Comparison of ENCODE assay signal across 8 mouse cellular contexts in the genomic region with DNA sequence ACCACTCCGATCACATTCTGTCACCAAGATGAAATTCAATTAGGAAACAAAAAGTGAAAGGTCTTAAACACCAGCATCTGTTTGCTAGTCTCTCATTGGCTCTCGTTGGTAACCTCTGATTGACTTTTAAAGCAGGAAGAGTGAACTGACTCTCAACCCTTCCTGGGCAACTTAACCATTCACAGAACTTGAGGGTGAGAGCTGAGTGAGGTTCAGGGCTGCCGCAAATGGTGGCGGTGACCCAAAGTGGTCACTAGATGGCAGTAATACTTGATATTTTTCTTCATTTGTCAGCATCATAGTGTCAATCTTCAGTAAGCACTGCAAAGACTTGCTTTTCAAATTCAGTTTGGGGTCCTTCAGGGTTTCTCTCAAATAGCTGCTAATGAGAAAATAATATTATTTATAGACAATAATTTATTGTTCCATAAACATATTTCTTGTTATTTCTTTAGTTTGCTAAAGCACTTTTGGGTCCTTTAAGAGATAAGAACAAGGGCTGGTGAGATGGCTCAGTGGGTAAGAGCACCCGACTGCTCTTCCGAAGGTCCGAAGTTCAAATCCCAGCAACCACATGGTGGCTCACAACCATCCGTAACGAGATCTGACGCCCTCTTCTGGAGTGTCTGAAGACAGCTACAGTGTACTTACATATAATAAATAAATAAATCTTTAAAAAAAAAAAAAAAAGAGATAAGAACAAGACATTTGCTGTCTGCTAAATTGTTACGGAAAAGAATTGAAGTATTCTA.
DNase-seq lines count a peak whose midpoint lies in the region; ATAC-seq and TF ChIP-seq lines count a peak whose summit lies in the region.
"Not testable (repeated sequence)": the region's sequence is repeated elsewhere in the genome, so short reads cannot be mapped to it uniquely, and the experiment has no call there.

No protein-coding gene starts in this region.

- H3K27ac ChIP-seq in gastrocnemius, adult 2 months; hindbrain, embryonic 15.5 days (replicated peaks); lung, embryonic 15.5 days: not testable (repeated sequence)

- not testable (repeated sequence) for H3K9ac ChIP-seq in hindbrain, embryonic 15.5 days; lung, embryonic 15.5 days

- TF ChIP-seq CTCF in G1E (IDR thresholded peaks at IDR 0.05; ENCODE audit: low read depth, low read length): not testable (repeated sequence)
- peak; percentile 47 for TF ChIP-seq CTCF in gastrocnemius, adult 2 months (IDR thresholded peaks at IDR 0.05)

- H3K36me3 ChIP-seq in G1E (replicated peaks); hindbrain, embryonic 15.5 days; lung, embryonic 15.5 days: not testable (repeated sequence)

- DNase-seq in G1E (ENCODE audit: low spot score); gastrocnemius, adult 2 months: not testable (repeated sequence)
- DNase-seq in cerebellum, postnatal 14 days: peak; percentile 33 to 38
- DNase-seq in kidney, postnatal 4 days: peak; percentile 43 to 45
- DNase-seq in natural killer cell, adult 2 months (ENCODE audit: low spot score in 2 of 2): peak; percentile 22
- peak; percentile 49 for DNase-seq in thymus, postnatal 0 days (ENCODE audit: low spot score)

- intact Hi-C loops in gastrocnemius, adult 2 months (cut with DNase I): loop anchor here (5.0 to 10.0 kb wide), 2 partner anchors 371 to 398 kb away; a partner anchor contains a TSS

- not testable (repeated sequence) for H3K9me3 ChIP-seq in G1E (replicated peaks); hindbrain, embryonic 15.5 days; lung, embryonic 15.5 days

- not testable (repeated sequence) for H3K4me2 ChIP-seq in hindbrain, embryonic 15.5 days; lung, embryonic 15.5 days

- H3K27me3 ChIP-seq in G1E (ENCODE audit: insufficient read depth, low read length); hindbrain, embryonic 15.5 days; lung, embryonic 15.5 days: not testable (repeated sequence)

- 49% methylated on average over 10 of the region's 11 CpGs for WGBS in hindbrain, embryonic 15.5 days
- 39% methylated on average over 9 of the region's 11 CpGs for WGBS in lung, embryonic 15.5 days

- ATAC-seq in G1E (ENCODE audit: extremely low read depth, insufficient number of reproducible peaks, low FRiP score, poor library complexity, severe bottlenecking): peak; percentile 71; the same call in 1 of the 2 replicates
- peak; percentile 60; the same call in 1 of the 2 replicates for ATAC-seq in hindbrain, embryonic 15.5 days (ENCODE audit: low FRiP score, low read depth)
- ATAC-seq in lung, embryonic 15.5 days (ENCODE audit: borderline replicate concordance, extremely low read depth, low FRiP score, low TSS enrichment): 0 out of 2 replicates have a peak, but pooled peaks have one; percentile 49

- not testable (repeated sequence) for H3K4me1 ChIP-seq in G1E (ENCODE audit: insufficient read depth, low read depth, low read length); hindbrain, embryonic 15.5 days (replicated peaks); lung, embryonic 15.5 days

- not testable (repeated sequence) for H3K4me3 ChIP-seq in G1E (ENCODE audit: low read depth, low read length); gastrocnemius, adult 2 months; hindbrain, embryonic 15.5 days; lung, embryonic 15.5 days
